Mouse (Mus musculus): ENCODE measurements around the gene Rpgr.

GRCm38 (mm10) chrX:10239515-10239914 lies 22.8 kb upstream of the Rpgr start:
- no peak for TF ChIP-seq CTCF (IDR thresholded peaks at IDR 0.05; ENCODE audit: low read depth, low read length)
- no peak for TF ChIP-seq POLR2A (IDR thresholded peaks at IDR 0.05; ENCODE audit: insufficient read depth, low read length)
